Mouse (Mus musculus) regulatory T cell (primary cell): ENCODE measurements around the gene Acer3.
"Not testable (repeated sequence)": the region's sequence is repeated elsewhere in the genome, so short reads cannot be mapped to it uniquely, and the experiment has no call there.

ENCODE experiments used
- in situ Hi-C: fragments of 300-600 bp; cut with MboI, MseI; formaldehyde crosslinking; loops from one replicate; pipeline ENCODE4 v1.15.1; 2025; ENCODE audit warnings: high pct_unique_total_duplicates

Gene Acer3

GRCm38 (mm10) chr7:98292901-98293300, 28.1 kb downstream of the Acer3 start:
- in situ Hi-C loops, result no loop called here

DNA sequence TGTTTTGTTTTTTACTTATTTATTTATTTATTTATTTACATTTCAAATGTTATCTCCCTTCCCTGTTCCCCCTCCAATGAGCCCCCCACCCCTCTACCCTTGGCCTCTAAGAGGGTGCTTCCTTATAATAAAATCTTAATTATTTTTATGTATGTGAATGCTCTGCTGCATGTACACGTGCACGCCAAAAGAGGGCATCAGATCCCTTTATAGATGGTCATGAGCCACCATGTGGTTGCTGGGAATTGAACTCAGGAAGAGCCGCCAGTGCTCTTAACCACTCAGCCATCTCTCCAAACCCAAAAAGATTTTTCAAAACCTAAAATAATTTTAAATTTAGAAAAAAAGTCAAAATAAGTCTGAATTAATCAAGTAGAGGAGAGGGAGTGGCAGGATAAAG, 31.4 kb downstream of the Acer3 start:
- in situ Hi-C loops, result loop anchor here (10.0 kb wide), 1 partner anchor 1915 kb away; no protein-coding TSS in a partner anchor

DNA sequence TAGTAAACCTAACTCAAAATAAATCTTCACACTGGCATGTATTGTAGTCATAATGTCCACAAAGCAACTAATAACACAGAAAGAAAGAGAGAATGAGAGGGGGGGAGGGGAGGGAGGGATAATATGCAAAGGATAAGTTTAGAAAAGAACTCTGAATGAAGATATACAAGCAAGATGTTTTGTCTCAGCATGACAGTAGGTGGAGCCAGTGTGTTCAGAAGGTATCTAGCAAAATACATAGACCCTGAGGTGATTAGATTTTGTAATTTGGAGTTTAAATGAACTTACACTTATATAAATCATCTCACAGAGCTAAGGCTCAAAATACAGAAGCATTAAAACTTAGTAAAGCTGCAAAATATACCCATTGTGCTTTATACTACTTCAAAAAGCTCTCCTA, 44.7 kb downstream of the Acer3 start:
- in situ Hi-C loops, result no loop called here

DNA sequence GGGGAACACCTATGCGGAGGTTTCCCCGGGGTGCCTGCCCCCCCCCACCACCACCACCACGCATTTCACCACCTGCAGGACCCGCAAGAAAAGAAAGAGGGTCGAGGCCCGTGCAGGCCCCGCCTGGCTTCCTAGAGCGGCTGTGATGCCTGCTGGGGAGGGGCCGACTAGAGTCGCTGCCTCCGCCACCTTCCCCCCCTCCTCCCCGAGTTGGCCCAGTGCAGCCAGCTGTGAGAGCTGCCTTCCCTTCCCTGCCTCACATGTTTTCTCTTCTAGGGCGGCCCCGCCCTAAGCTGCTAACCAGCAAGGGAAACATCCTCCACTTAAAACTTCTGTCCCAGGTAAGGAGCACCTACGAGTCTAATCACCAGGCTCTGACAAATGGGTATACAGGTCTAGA, 52.8 kb downstream of the Acer3 start:
- in situ Hi-C loops, result loop anchor here (5.0 to 10.0 kb wide), 2 partner anchors 74 to 283 kb away; no protein-coding TSS in a partner anchor

- in situ Hi-C loops, result no loop called here
These were observed 68.5 kb downstream of the Acer3 start for GRCm38 (mm10) chr7:98252520-98252919.

DNA sequence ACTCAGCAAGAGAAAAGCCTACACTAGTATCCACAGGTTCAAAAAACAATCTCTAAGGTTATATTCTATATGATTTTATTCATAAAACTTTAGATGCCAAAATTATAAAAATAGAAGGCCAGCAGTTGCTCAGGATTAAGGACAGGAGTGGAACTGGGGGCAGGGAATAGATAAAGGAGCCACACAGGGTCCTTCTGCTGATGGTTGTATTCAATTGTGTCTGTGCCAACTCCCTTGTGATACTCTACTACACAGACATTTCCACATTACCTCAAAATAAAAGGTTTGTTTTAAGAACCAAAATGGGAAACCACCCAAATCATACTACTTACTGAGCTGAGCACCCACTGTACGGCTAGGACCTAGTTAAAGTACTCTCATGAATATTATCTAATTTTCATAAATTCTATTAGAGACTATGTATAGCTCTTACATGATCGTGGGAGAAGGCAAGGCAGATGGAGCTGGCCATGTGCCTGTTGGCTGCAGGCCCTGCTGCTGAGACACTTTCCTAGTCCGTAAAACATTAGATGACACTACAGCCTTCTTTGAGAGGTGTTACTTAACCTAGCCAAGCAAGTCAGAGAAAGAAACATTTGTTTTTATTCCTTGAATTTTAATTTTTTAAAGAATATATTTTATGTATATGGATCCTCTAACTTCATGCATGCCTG, 84.2 kb downstream of the Acer3 start:
- in situ Hi-C loops, result no loop called here

- in situ Hi-C loops, result no loop called here
These were observed 97.2 kb downstream of the Acer3 start for GRCm38 (mm10) chr7:98223796-98224195.

DNA sequence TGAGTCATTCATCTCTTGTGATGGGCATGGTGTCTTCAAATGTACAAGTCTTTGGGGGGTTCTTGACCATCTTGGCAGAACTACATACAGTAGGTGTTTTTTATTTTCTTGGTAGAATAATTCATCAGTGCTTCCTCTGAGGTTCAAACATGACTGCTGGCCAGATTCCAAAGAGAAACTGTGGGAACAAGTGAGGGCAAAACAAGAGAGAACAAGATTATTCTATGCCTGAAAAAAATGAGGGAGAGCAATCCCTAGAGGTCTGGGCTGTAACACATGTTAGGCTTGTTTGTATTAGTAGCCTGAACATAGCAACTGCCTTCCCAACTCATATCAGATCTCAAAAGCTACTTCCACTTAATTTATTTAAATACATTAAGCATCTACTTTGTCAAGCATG, 104.3 kb downstream of the Acer3 start:
- in situ Hi-C loops, result no loop called here

- in situ Hi-C loops, result no loop called here
These were observed 118.1 kb downstream of the Acer3 start for GRCm38 (mm10) chr7:98202946-98203345.

GRCm38 (mm10) chr7:98201493-98202028, 119.4 kb downstream of the Acer3 start:
- in situ Hi-C loops, result no loop called here

DNA sequence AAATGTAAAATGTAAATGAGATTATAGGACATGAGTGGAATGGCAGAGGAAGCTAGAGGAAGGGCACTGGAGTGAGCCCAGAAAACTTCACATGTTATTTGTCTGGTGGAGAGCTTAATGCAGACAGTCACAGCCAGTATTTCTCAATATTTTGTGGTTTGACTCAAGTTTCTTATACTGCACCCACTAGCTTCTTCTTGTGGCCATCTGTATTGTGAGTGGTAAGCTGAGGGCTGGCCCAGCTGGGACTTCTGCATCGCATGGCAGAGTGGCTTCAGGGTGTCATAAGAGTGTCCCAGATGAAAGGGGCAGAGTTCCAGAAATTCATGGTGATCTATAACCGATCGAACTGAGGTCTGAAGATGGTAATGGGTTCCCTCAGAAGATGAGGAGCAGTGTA, 120.6 kb downstream of the Acer3 start:
- in situ Hi-C loops, result no loop called here

- in situ Hi-C loops, result no loop called here
These were observed 121.6 kb downstream of the Acer3 start, which contains the start of gene B3gnt6 for GRCm38 (mm10) chr7:98199381-98199780. B3gnt6 (minus strand) TSS chr7:98199481.

GRCm38 (mm10) chr7:98195151-98195801, 125.7 kb downstream of the Acer3 start:
- in situ Hi-C loops, result no loop called here

- in situ Hi-C loops, result no loop called here
These were observed 126.8 kb downstream of the Acer3 start for GRCm38 (mm10) chr7:98194026-98194792.

DNA sequence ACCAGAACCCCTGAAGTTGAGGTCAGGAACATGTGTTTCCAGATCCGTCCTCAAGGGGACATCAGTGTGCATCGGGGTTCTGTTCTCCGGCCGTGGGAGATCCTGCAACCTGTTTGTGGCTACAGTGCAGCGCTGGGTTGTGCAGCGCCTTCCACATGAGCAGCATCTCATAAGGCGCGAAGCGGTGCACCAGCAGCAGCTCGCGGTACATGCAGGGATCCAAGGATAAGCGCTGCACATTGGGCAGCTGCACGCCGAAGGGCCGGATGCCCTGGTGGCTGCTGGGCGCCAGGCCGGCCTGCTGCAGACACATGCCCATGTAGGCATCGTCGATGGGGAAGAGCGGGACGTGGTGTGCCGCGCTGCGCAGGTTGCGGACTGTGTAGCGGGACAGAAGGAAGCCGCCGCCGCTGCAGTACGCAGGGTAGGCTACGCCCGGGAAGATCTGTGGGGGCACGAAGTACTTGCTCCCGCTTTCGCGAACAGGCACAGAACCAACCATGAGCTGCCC, 127.4 kb downstream of the Acer3 start:
- in situ Hi-C loops, result no loop called here

DNA sequence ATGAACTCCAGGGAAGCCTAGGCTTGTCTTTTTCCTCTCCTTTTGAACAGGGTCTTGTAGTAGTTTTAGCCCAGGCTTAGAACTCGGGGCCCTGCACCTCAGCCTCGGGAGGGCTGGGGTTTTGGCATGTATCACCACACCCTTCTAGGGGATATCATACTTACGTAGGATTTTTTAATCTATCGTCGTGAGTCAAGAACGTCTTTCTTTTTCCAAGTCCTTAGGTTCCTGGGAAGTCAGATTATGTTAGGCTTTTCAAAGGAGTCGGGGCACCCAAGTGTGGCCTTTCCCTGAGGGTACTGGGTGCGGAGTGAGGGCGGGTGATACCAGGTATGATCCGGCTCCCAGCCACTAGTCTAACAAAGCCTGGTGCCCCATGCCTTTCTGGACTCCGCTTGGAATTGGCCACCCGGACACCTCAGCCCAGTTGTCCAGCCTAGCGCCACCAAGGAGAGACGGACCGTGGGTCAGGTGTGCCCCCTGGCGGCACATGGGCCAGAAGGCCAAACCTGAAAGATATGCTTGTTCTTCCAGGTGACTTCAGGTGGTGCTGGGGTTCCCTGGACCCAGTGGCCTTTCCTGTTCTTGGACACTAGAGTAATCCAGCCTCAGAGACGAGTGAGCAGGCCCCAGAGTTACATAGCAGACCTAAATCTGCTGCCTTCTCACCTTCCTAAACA, 129.3 kb downstream of the Acer3 start:
- in situ Hi-C loops, result no loop called here

- in situ Hi-C loops, result no loop called here
These were observed 130.4 kb downstream of the Acer3 start for GRCm38 (mm10) chr7:98190578-98190977.

DNA sequence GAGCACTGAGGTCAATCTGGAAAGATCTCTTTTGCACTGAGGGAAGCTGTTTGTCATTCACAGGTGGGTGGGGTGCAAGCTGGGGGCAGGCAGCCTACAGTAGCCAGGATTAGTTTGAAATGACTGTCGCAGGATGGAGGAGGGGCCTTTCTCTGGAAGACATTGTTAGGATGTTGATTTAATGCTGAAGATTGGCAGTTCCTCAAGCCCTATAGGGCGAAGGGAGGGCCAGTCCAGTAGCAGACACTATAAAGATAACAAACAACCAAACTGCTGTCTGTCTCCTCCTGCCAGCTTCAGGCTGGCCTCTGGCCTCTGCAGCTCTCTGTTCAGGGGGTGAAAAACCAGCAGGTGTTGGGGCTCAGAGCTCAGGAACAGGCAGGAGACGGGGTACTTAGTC, 131.3 kb downstream of the Acer3 start:
- in situ Hi-C loops, result no loop called here

DNA sequence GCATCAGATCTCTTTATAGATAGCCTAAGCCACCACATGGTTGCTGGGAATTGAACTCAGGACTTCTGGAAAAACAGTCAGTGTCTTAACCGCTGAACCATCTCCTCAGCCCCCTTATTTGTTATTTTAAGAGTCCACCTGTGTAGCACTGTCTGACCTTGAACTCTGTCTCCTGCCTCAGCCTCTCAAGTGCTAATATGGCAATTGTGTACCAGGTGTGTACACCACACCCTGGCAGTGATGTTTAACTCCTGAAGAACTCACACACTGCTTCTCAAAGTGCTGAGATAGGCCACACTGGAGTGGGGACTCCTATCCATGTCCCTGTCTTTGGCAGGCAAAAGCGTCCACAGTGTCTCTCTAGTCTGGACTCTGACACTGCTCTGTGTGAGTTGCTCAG, 132.3 kb downstream of the Acer3 start:
- in situ Hi-C loops, result no loop called here

DNA sequence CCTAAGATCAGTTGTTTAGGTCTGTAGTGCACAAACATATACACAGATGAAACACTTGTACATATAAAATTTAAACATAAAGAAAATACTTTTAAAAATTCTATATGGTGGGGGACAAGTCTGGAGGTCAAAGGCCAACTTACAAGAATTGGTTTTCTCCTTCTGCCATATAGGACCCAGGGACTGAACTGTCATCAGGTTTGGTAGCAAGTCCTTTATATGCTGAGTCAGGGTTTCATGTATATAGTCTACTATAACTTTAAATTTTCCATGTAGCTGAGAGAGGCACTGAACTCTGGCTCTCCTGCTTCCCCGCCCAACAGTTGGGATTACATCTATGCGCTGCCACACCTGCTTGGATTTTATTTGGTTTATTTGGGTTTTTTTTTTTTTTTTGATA, 132.8 kb downstream of the Acer3 start:
- in situ Hi-C loops, result no loop called here

- in situ Hi-C loops, result not testable (repeated sequence)
These were observed 133.7 kb downstream of the Acer3 start for GRCm38 (mm10) chr7:98187332-98187731.
